Mouse (Mus musculus): ENCODE data around the gene Adipor1.
"Not testable (repeated sequence)": the region's sequence is repeated elsewhere in the genome, so short reads cannot be mapped to it uniquely, and the experiment has no call there.

Adipor1 gene

DNA sequence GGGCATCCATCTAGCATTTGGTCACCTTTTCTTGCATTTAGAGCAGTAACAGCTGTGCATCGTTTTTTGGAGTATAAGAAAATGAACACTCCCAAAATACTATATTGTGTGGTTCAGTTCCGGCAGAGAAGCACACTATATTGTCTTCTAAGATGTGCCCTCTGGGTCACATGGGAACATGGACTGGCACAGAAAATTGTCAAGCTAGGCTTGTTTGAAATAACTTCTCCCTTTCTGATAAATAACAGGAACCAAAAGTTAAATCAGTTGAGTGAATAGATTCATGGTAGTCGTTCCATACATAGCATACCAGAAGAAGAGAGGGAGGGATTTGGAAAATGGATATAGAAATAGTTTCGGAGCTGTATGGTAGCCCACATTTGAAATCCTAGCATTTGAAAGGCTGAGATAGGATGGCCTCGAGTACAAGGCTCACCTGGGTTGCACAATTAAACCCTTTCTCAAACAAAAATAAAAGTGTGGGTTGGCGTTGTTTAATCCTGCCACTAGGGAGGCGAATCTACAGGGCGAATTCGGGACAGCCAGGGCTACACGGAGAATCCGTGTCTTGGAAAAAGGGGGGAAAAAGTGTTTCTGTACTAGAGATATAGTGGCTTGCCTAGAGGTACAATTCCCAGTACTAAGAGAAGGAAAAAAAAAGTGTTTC is 544 bp upstream of the Adipor1 start:
- in situ Hi-C loops (cut with MboI; ENCODE audit: low pct_unique_long_range_greater_than_20kb in 1 of 2, low sequenced_read_pairs in 2 of 2, unreplicated experiment in 1 of 2) = no loop called here

DNA sequence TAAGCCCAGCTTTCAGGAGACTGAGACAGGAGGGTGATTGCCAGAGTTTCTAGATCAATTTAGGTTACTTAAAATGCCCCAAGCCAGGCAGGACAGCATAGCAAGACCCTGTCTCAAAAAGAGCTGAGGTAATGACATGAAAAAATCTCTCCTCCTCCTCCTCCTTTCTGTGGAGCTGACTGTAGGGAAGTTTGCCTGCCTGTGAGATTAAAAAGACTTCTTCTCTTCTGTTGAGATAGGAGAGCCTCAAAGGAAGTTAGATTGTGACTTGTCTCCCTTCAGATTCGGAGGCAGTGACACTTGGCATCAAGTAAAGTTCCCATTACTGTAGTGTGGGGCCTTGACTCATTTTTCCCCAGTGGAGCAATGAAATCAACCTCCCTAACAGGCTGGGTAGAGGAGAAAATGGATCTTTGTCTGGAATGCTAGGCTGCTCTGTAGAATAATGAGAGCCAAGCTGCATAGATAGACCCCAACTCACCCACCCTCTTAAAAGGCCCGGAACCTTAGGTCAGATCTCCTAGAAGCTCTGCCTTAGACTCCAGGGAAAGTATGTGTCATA is 3.3 kb downstream of the Adipor1 start:
- in situ Hi-C loops (cut with MboI; ENCODE audit: low pct_unique_long_range_greater_than_20kb in 1 of 2, low sequenced_read_pairs in 2 of 2, unreplicated experiment in 1 of 2) = no loop called here

DNA sequence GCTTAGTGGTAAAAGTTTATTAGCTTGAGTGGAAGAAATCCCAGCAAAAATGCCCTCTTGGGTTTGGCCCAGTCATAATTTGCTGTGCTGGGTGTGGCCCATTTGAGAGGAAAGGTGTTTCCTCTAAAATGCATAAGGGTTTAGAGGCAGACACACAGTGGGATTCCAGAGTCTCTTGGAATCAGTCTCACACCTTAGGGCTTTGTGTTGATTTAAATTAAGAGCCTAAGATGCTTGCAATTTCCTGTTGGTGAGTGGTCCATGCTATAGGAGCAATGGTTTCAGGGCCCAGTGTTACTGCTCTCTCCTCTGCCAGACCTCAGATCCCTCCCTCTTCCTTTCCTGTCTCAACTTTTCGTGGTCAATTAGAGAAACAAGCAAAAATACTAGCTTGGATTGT is 4.0 kb downstream of the Adipor1 start:
- in situ Hi-C loops (cut with MboI; ENCODE audit: low pct_unique_long_range_greater_than_20kb in 1 of 2, low sequenced_read_pairs in 2 of 2, unreplicated experiment in 1 of 2) = no loop called here

DNA sequence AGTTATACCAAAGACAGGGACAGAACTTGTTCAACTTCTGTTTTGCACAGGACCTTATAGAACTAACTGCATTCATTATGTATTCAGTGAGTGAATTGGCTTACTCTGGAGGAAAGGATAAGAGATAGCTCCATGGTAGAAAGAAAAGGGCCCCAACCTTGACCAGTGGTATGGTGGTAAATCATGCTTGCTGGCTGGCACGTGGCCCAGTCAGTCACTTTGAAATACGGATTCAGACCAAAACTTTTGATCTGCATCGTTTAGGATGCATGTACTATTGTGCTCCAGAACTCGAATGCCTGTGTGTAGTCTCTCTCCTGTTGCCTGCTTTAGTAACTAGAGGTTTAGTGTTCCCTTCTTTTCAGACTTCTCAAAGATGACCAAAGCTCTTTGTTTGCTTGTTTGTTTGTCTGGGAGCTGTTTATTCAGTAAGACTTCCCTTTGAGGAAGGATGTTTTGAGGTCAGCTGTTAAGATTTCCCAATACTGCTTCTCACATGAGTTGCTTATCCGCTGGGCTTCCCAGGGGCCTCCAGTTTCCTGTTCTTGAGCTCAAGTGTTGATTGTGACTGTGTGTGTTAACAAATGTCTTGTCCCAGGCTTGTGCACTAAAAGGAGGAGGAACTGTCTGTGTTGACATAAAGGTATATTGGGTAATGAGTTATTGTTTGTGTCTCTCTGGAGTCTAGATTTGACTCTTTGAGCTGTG is 4.7 kb downstream of the Adipor1 start:
- in situ Hi-C loops (cut with MboI; ENCODE audit: low pct_unique_long_range_greater_than_20kb in 1 of 2, low sequenced_read_pairs in 2 of 2, unreplicated experiment in 1 of 2) = no loop called here

DNA sequence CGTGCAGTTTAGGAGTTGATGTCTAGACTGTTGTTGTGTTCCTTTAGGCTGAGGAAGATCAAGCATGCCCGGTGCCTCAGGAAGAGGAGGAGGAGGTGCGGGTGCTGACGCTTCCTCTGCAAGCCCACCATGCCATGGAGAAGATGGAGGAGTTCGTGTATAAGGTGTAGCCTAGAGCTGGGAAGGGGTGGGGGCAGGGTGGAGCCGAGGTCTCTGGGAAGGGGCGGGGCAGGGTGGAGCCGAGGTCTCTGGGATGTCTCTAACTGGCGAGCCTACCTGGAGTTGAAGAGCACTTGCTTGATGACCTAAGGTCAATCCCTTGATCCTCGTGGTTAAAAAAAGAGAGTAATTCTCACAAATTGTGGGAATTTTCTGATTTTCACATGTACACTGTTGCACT is 8.7 kb downstream of the Adipor1 start:
- in situ Hi-C loops (cut with MboI; ENCODE audit: low pct_unique_long_range_greater_than_20kb in 1 of 2, low sequenced_read_pairs in 2 of 2, unreplicated experiment in 1 of 2) = no loop called here

DNA sequence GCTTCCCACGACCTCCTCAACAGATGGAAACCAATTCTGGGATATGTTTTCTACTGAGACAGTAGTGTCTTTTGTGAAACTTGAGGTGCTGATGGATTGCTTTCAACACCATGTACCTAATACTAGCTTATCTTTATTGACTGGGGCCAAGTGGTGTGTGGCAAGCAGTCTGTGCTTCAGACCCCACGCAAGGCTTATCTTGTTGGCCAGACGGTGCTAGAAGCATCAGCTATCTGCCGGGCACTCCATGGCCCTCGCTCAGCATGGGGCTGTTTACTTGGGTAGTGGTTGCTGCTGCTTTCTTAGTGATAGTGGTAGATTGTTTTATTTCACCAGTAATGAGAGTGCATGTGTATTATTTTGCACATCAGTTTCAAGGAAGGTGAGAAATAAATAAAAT is 11.1 kb downstream of the Adipor1 start:
- in situ Hi-C loops (cut with MboI; ENCODE audit: low pct_unique_long_range_greater_than_20kb in 1 of 2, low sequenced_read_pairs in 2 of 2, unreplicated experiment in 1 of 2) = no loop called here

DNA sequence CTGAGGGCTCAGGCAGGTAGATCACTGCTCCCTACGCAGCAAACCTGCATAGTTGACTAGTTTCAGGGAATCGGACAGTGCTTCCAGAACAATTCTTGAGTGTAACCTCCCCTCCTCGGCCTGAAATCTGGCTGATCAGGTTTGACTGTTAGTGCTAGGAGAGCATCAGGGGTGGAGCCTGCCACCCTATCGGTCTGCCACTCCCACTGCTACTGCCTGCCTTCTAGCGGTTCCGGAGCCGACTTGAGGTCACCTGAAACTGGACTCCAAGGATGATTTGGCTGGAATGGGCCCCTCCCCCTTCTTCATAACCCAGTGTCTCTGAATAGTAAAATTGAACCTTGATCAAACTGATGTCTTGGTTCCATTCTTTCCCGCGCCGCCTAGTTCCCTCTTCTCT is 17.8 kb downstream of the Adipor1 start:
- in situ Hi-C loops (cut with MboI; ENCODE audit: low pct_unique_long_range_greater_than_20kb in 1 of 2, low sequenced_read_pairs in 2 of 2, unreplicated experiment in 1 of 2) = loop anchor here in 1 of 2 experiments (10.0 kb wide), 1 partner anchor 68 kb away; the partner anchor contains the start of gene Tmem183a

DNA sequence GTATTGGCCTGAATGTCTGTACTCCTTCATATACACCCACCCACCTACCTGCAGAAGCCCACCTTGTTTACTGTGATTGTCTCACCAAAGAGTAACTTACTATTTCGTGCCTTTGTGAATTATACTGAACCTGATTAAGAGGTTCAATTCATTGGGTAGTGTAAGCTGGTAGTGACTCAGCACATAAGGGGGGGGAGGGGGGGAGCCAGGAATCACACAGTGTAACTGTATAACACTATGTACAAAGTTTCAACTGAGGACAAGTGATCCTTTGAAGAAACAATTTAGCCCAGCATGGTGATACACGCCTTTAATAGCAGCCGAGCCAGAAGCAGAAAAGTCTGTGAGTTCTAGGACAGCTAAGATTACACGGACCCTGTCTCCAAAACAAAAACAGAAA is 18.3 kb downstream of the Adipor1 start:
- in situ Hi-C loops (cut with MboI; ENCODE audit: low pct_unique_long_range_greater_than_20kb in 1 of 2, low sequenced_read_pairs in 2 of 2, unreplicated experiment in 1 of 2) = loop anchor here in 1 of 2 experiments (10.0 kb wide), 1 partner anchor 69 kb away; the partner anchor contains the start of gene Tmem183a

DNA sequence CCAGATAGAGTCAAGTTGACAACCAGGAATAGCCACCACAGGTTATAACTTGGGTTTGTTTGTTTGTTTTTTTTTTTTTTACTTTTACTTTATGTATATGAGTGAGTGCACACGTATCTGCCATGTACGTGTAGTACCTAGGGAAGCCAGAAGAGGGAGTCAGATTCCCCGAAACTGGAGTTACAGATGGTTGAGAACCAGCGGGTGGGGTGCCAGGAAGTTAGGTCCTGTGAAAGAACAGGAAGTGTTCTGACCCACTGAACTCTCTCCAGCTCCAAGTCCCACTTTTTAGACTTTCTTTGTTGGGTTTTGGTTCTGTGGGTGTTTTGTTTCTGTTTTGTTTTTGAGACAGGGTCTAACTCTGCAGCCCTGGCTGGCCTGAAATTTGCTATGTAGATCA is 20.2 kb downstream of the Adipor1 start:
- in situ Hi-C loops (cut with MboI; ENCODE audit: low pct_unique_long_range_greater_than_20kb in 1 of 2, low sequenced_read_pairs in 2 of 2, unreplicated experiment in 1 of 2) = loop anchor here in 1 of 2 experiments (10.0 kb wide), 1 partner anchor 71 kb away; the partner anchor contains the start of gene Tmem183a

DNA sequence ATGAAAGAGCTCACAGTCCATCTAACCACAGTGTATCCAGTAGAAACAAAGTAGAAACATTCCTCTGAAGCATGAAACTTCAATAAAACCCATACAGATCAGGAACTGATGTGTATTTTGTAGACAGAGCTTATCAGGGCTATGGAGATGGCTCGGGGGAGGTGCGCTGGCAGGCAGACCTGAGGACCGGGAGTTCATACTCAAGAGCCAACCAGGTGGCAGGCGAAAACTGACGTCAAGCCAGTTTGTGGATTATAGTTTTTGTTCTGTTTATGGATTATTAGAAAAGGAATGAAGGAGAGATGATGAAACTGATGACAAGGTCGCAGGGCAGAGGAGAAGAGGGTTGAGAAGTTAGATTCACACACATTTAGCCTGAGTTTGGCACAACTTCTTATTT is 25.3 kb downstream of the Adipor1 start:
- in situ Hi-C loops (cut with MboI; ENCODE audit: low pct_unique_long_range_greater_than_20kb in 1 of 2, low sequenced_read_pairs in 2 of 2, unreplicated experiment in 1 of 2) = no loop called here

DNA sequence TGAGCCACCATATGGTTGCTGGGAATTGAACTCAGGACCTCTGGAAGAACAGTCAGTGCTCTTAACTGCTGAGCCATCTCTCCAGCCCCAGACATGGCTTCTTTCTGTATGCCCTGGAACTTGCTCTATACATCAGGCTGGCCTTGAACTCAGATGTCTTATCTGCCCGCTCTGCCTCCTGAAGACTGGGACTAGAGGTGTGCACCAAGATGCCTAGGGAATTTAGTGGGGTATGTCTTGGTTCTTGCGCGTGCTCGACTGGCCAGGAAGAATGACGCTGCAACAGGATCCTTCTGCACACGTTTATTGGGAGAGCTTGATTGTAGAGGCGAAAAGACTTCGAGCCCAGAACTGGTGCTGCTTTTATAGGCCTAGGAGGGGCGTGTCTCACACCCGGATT is 26.6 kb downstream of the Adipor1 start:
- in situ Hi-C loops (cut with MboI; ENCODE audit: low pct_unique_long_range_greater_than_20kb in 1 of 2, low sequenced_read_pairs in 2 of 2, unreplicated experiment in 1 of 2) = not testable (repeated sequence)

DNA sequence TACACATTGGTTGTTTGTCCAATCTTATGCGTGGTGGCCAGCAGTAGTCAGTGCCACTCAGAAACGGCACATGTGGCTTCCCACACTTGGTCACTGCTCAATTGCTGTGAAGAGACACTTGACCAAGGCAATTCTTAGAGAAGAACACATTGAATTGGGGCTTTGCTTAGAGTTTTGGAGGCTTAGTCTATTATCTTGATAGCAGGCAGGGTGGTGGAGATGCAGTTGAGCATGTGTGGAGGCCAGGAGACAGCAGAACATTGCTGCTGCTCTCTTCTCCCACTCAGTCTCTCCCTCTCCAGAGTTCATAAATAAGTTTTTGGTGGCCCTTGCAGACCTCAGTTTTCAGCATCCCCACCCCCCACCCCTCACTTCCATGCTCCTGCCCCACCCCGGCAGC is 27.2 kb downstream of the Adipor1 start:
- in situ Hi-C loops (cut with MboI; ENCODE audit: low pct_unique_long_range_greater_than_20kb in 1 of 2, low sequenced_read_pairs in 2 of 2, unreplicated experiment in 1 of 2) = no loop called here

DNA sequence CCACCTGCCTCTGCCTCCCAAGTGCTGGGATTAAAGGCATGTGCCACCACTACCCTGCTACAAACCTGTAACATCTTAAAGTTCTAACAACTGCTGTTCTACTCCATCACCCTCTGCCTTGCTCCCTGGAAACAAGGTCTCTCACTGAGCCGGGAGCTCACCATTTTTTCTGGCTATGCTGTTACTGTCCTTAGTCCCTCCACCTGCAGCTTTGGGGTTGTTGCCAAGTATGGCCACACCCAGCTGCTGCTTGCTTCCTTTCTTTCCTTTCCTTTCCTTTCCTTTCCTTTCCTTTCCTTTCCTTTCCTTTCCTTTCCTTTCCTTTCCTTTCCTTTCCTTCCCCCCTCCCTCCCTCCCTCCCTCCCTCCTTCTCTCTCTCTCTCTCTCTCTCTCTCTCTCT is 28.1 kb downstream of the Adipor1 start:
- in situ Hi-C loops (cut with MboI; ENCODE audit: low pct_unique_long_range_greater_than_20kb in 1 of 2, low sequenced_read_pairs in 2 of 2, unreplicated experiment in 1 of 2) = not testable (repeated sequence)

DNA sequence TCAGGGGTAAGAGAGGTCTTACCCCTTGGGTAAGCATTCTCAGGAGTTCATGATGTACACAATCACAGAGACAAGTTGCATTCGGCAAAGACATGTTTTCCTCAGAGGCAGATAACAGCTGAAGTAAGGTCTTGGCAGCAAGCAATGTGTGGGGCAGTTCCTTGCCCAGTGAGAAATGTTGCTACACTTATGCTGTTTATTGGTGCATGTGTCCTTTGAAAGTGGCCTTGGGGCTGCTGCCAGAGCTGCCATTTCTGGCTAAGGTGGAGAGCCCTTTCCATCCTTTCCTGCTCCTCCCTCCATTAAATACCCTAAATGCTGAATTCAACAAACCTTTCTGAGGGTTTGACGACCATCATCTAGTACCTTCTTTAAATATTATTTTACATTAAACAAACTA is 30.2 kb downstream of the Adipor1 start:
- in situ Hi-C loops (cut with MboI; ENCODE audit: low pct_unique_long_range_greater_than_20kb in 1 of 2, low sequenced_read_pairs in 2 of 2, unreplicated experiment in 1 of 2) = no loop called here

DNA sequence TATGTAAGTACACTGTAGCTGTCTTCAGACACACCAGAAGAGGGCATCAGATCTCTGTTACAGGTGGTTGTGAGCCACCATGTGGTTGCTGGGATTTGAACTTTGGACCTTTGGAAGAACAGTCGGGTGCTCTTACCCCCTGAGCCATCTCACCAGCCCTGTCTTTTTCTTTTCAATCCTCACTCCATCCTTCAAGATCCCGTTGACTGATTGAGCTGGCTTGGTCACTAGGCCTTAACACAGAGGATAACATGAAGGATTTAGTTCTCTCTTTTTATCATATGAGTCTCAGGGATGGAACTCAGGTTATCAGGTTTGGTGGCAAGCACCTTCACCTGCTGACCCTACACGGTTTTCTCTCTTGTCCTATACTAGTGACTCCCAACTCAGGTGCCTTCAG is 33.4 kb downstream of the Adipor1 start:
- in situ Hi-C loops (cut with MboI; ENCODE audit: low pct_unique_long_range_greater_than_20kb in 1 of 2, low sequenced_read_pairs in 2 of 2, unreplicated experiment in 1 of 2) = not testable (repeated sequence)

DNA sequence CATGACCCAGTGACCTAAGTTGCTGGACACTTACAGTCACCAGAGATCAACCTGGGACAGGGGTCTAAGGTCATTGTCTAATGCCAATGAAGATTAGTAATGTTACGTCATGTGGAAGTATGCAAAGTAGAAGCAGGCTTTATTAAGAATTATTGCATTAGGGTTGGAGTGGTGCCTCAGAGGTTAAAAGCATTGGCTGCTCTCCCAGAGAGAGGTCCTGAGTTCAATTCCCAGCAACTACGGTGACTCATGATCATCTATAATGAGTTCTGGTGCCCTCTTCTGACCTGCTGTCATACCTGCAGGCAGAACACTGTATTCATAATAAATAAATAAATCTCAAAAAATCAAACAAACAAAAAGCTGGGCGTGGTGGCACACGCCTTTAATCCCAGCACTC is 35.0 kb downstream of the Adipor1 start:
- in situ Hi-C loops (cut with MboI; ENCODE audit: low pct_unique_long_range_greater_than_20kb in 1 of 2, low sequenced_read_pairs in 2 of 2, unreplicated experiment in 1 of 2) = no loop called here

DNA sequence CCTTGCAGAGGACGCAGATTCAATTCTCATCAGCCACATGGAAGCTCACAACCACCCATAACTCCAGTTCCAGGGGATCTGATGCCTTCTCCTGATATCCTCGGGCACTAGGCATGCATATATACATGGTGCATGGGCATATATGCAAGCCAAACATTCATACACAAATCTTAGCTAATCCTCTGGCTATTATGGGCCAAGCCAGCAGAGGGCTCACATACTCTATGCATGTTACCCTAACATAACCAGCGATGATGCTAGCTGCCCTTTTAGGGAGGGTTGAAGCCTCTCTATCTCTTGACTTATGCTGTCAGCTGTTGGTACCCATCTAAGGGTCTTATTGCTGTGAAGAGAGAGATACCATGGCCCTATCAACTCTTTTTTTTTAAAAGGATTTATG is 35.8 kb downstream of the Adipor1 start:
- in situ Hi-C loops (cut with MboI; ENCODE audit: low pct_unique_long_range_greater_than_20kb in 1 of 2, low sequenced_read_pairs in 2 of 2, unreplicated experiment in 1 of 2) = no loop called here

DNA sequence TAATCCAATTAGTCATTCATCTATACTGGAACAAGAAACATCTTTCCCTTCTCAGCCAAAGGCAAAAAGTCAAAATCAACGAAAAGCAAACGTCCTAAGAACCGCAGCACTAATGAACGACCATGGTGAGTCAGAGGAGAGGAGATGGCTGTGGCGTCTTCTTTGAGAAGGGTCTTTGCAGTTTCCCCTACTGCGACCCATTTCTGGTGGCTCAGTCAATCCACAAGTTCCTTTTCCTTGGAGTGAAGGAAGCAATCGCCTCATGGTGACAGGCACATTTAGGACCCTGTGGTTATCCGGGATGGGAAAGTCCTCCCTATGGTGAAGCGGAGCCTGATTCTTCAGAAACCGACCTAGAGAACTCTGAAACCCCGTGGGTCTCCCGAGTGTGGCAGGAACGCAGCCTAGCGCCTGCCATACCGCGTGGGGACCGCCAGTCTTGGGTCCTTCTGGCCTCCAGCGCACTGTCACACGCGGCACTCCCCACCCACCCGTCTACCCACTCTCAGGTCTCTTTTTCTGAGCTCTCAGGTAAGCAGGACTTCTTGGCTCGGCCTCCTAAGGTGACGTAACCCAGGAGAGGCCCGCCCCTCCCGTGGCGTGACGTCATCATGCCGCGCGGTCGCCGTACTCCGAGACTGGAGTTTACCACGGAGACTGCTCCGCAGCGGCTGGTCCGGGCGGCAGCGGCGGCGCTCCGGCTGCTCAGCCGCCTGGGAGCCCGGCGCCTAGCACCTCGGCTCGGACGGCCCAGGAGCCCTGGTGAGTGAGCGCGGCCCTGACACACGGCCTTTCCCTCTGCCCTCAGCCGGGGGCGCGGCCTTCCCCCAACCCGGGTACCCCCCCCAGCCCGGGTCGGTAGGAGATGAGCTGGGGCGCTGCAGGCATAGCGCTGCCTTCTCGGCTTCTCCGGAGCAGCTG is 40.0 kb downstream of the Adipor1 start, which contains the start of gene Klhl12:
Gene Klhl12 (plus strand): TSS at position 628 of the 921 bp plus-strand sequence.
- in situ Hi-C loops (cut with MboI; ENCODE audit: low pct_unique_long_range_greater_than_20kb in 1 of 2, low sequenced_read_pairs in 2 of 2, unreplicated experiment in 1 of 2) = no loop called here

DNA sequence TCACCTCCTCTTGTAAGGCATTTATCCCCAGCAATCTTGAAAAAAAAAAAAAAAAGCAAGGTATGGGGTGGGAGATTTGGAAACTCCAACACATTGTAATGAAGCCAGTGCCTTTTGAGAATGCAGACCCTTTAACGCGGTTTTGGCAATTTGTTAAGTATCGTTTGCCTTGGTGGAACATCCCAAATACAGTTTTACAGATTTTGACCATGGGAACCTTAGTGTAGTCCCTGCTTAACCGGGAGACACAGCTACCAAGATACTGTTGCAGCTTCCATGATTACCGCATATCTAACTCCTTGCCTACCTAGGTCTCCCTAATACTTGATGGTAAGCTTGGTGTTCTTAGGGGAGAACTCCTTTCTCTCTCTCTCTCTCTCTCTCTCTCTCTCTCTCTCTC is 40.9 kb downstream of the Adipor1 start:
- in situ Hi-C loops (cut with MboI; ENCODE audit: low pct_unique_long_range_greater_than_20kb in 1 of 2, low sequenced_read_pairs in 2 of 2, unreplicated experiment in 1 of 2) = no loop called here

Measured in mouse embryonic stem cell (cell line).